Mouse (Mus musculus) heart, embryonic 15.5 days (tissue): ENCODE measurements around the gene Rbfox1. TPM values are rescaled to one million over a fixed set of nuclear protein-coding genes. Genes with fewer than 3 reads are reported as not detected.

Experiments
- ATAC-seq: fragments of 200-750 bp; cut with Nextera tagmentation; replicated peaks from 2 replicates; pipeline ENCODE4 v1.8.0; 2017; ENCODE audit warnings: low read depth, moderate TSS enrichment; ENCODE audit not compliant: insufficient number of reproducible peaks, insufficient read depth, low FRiP score
- H3K27ac ChIP-seq: fragments of 300-500 bp; sonication (generic); 2 replicates; pipeline ENCODE4 v1.5.1; 2015; ENCODE audit warnings: mild to moderate bottlenecking, inconsistent platforms
- H3K27me3 ChIP-seq: fragments of 300-500 bp; sonication (generic); 2 replicates; pipeline ENCODE4 v1.6.1; 2015; ENCODE audit warnings: inconsistent platforms
- H3K36me3 ChIP-seq: fragments of 300-500 bp; sonication (generic); 2 replicates; pipeline ENCODE4 v1.6.1; 2015; ENCODE audit warnings: mild to moderate bottlenecking, inconsistent platforms
- H3K4me1 ChIP-seq: fragments of 300-500 bp; sonication (generic); replicated peaks from 2 replicates; pipeline ENCODE4 v1.6.1; 2015; ENCODE audit warnings: inconsistent platforms
- H3K4me2 ChIP-seq: fragments of 300-500 bp; sonication (generic); 2 replicates; pipeline ENCODE4 v1.6.1; 2015; ENCODE audit warnings: inconsistent platforms, mild to moderate bottlenecking, moderate library complexity
- H3K4me3 ChIP-seq: fragments of 300-500 bp; sonication (generic); 2 replicates; pipeline ENCODE4 v1.5.1; 2015; ENCODE audit warnings: mild to moderate bottlenecking, inconsistent platforms
- H3K9ac ChIP-seq: fragments of 300-500 bp; sonication (generic); 2 replicates; pipeline ENCODE4 v1.6.1; 2015; ENCODE audit warnings: mild to moderate bottlenecking, inconsistent platforms
- H3K9me3 ChIP-seq: fragments of 300-500 bp; sonication (generic); replicated peaks from 2 replicates; pipeline ENCODE4 v1.6.1; 2016; ENCODE audit warnings: inconsistent platforms
- WGBS: fragments of 180-500 bp; shearing (Covaris S2); methylation state at CpG from one replicate; pipeline ENCODE4 v1.1.7; 2015; ENCODE audit warnings: mixed read lengths; 5-methylcytosine and 5-hydroxymethylcytosine counted together
- polyA plus RNA-seq: library from polyadenylated mRNA; unstranded; fragments of >200 nt; fragmentation: Nextera tagmentation; extraction: Ambion mirVana; gene quantifications from 2 replicates; pipeline ENCODE4 v1.2.1, GENCODE M21; 2015

Gene Rbfox1
- polyA plus RNA-seq, 1 experiment from 2014 or later, result 4.9 TPM

- H3K4me2 ChIP-seq, result no peak overlapping the region
- no peak for ATAC-seq
- H3K9ac ChIP-seq, result no peak overlapping the region
- no peak overlapping the region for H3K4me3 ChIP-seq
- 86% methylated on average over 8 of the region's 8 CpGs for WGBS
- no peaks in the 10 kb centered on the region for H3K9me3 ChIP-seq
- peaks cover 6% of the 10 kb centered on the region; the same call in 1 of the 2 replicates for H3K4me1 ChIP-seq
- no peak overlapping the region for H3K27ac ChIP-seq
- no peaks in the 10 kb centered on the region for H3K27me3 ChIP-seq
- no peaks in the 10 kb centered on the region for H3K36me3 ChIP-seq
Observed at GRCm38 (mm10) chr16:7164153-7164737, 1279.1 kb downstream of the Rbfox1 start.

DNA sequence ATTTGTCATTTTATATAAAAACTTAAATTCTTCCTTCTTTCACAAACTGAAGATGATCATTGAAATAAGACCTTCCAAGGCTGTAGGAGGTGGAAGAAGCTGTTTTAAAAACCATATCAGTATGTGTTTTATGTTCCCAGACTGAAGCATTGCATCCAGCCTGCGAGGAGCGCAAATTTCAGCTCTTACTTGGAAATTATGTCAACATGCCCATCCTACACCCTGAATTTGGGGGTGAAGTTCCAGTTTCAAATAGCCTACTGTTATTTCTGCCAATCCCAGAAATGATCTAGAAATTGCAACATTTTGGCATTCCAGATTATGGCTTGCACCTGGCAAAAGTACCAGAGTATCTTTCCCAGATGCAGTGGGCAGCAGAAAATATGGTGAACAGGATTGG lies 1290.8 kb downstream of the Rbfox1 start:
- WGBS, result 93% methylated on average over 2 of the region's 2 CpGs
- Histone ChIP-seq H3K9me3 (no peaks in the 10 kb centered on the region), H3K4me1 (no peaks in the 10 kb centered on the region), H3K27me3 (no peaks in the 10 kb centered on the region), H3K27ac (no peak overlapping the region), H3K4me2 (no peak overlapping the region), H3K9ac (no peak overlapping the region), H3K36me3 (no peaks in the 10 kb centered on the region), H3K4me3 (no peak overlapping the region)
- ATAC-seq, result no peak

DNA sequence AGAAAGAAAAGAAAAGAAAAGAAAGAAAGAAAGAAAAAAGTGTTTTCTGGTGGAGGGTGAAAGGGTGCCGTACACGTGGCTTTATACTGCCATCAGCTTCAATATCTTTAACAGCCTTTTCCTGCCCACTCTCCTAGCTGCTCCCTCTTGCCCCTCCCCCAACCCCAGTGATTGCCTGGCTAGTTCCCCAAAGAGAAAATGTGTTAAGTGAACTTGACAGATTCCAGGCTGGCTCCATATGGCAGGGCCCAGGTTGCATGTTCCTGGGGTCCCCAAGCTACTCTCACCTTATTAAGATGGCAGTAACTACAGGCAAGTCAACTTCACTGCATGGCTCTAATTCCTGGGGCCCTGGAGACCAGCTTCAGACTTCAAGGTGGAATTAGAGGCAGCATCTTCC lies 1302.6 kb downstream of the Rbfox1 start:
- no peaks in the 10 kb centered on the region for H3K36me3 ChIP-seq
- H3K4me2 ChIP-seq, result no peak overlapping the region
- H3K9me3 ChIP-seq, result no peaks in the 10 kb centered on the region
- no peaks in the 10 kb centered on the region for H3K4me1 ChIP-seq
- no peak overlapping the region for H3K9ac ChIP-seq
- no peak for ATAC-seq
- WGBS, result 20% methylated on average over 2 of the region's 2 CpGs
- no peak overlapping the region for H3K27ac ChIP-seq
- no peak overlapping the region for H3K4me3 ChIP-seq
- H3K27me3 ChIP-seq, result no peaks in the 10 kb centered on the region

DNA sequence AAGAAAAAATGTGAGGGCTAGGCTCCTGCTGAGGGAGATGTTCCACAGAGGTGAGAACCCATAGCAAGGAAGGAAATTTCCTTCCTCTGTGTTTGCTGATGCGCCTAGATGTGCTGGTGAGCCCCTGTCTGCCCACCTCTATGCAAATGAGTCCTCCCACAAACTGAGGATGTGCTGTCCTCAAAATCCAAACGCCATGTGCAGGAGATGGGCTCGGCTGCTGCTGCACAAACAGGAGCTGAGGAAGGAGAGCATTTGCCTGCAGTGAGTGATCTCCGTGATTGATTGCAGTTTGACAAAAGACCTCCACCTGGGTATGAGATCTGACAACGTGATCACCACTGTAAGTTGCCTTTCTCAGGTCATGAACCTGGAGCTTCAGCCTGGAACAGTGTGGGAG lies 1308.4 kb downstream of the Rbfox1 start:
- Histone ChIP-seq H3K4me3 (no peak overlapping the region), H3K9me3 (no peaks in the 10 kb centered on the region), H3K27me3 (no peaks in the 10 kb centered on the region), H3K27ac (no peak overlapping the region), H3K4me1 (no peaks in the 10 kb centered on the region), H3K4me2 (no peak overlapping the region), H3K36me3 (no peaks in the 10 kb centered on the region), H3K9ac (no peak overlapping the region)
- no peak for ATAC-seq
- WGBS, result 61% methylated on average over 5 of the region's 5 CpGs

DNA sequence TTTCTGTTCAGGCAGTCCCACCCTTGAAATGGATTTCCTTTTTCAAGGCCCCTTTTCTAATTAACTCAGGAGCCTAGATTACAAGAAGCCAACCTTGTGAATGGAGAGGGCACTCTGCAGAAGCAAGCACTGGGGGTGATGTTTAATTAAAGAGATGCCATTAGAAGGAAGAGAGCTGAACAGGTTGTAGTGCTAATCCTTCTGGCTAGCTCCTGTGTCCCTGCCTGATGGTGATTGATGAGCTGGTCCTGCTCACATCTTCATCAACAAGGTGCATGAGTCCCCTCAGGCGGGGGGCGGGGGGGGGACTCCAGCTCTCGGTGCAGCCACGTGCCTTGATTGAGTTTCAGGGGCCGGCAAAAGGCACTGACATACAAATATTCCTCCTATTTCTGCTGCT lies 1312.8 kb downstream of the Rbfox1 start:
- no peaks in the 10 kb centered on the region for H3K9me3 ChIP-seq
- H3K27me3 ChIP-seq, result no peaks in the 10 kb centered on the region
- WGBS, result 84% methylated on average over 5 of the region's 5 CpGs
- H3K36me3 ChIP-seq, result no peaks in the 10 kb centered on the region
- no peak overlapping the region for H3K9ac ChIP-seq
- no peak overlapping the region for H3K4me3 ChIP-seq
- H3K4me1 ChIP-seq, result no peaks in the 10 kb centered on the region
- no peak overlapping the region for H3K27ac ChIP-seq
- no peak overlapping the region for H3K4me2 ChIP-seq
- no peak for ATAC-seq

- Histone ChIP-seq H3K4me3 (no peak overlapping the region), H3K9me3 (no peaks in the 10 kb centered on the region), H3K27me3 (no peaks in the 10 kb centered on the region), H3K4me1 (no peaks in the 10 kb centered on the region), H3K27ac (no peak overlapping the region), H3K4me2 (no peak overlapping the region), H3K36me3 (no peaks in the 10 kb centered on the region), H3K9ac (no peak overlapping the region)
- WGBS, result 73% methylated on average over 3 of the region's 3 CpGs
- ATAC-seq, result no peak
Observed at GRCm38 (mm10) chr16:7200239-7200638, 1315.1 kb downstream of the Rbfox1 start.

DNA sequence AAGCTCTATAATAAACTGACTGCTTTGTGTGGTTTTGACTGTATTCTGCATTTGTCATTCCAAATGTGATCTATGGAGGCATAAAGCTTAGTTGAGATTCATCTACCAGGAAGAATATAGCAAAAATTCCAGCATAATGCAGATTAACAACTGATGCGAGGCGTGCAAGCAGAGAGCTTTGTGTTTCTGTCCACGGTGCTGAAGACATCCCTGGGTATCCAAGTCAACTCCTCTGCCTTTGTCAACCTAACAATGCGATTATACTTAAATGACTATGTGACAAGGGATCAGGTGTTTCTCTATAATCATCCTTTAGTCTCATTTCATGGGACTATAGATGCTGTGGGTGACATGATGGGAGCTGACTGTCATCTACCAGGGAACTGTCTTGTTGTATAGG lies 1316.7 kb downstream of the Rbfox1 start:
- Histone ChIP-seq H3K4me1 (no peaks in the 10 kb centered on the region), H3K27me3 (no peaks in the 10 kb centered on the region), H3K27ac (no peak overlapping the region), H3K9me3 (no peaks in the 10 kb centered on the region), H3K36me3 (no peaks in the 10 kb centered on the region), H3K4me3 (no peak overlapping the region), H3K9ac (no peak overlapping the region), H3K4me2 (no peak overlapping the region)
- WGBS, result 52% methylated on average over 4 of the region's 4 CpGs
- no peak for ATAC-seq

GRCm38 (mm10) chr16:7206116-7206900 lies 1321.2 kb downstream of the Rbfox1 start:
- Histone ChIP-seq H3K4me3 (no peak overlapping the region), H3K4me2 (no peak overlapping the region), H3K9ac (no peak overlapping the region), H3K36me3 (no peaks in the 10 kb centered on the region), H3K4me1 (no peaks in the 10 kb centered on the region), H3K27me3 (no peaks in the 10 kb centered on the region), H3K9me3 (no peaks in the 10 kb centered on the region), H3K27ac (no peak overlapping the region)
- ATAC-seq, result no peak
- WGBS, result 74% methylated on average over 2 of the region's 2 CpGs

GRCm38 (mm10) chr16:7207599-7207998 lies 1322.4 kb downstream of the Rbfox1 start:
- Histone ChIP-seq H3K9ac (no peak overlapping the region), H3K4me1 (no peaks in the 10 kb centered on the region), H3K4me2 (no peak overlapping the region), H3K4me3 (no peak overlapping the region), H3K27ac (no peak overlapping the region), H3K9me3 (no peaks in the 10 kb centered on the region), H3K36me3 (no peaks in the 10 kb centered on the region), H3K27me3 (no peaks in the 10 kb centered on the region)
- 73% methylated on average over 2 of the region's 2 CpGs for WGBS
- no peak for ATAC-seq

GRCm38 (mm10) chr16:7212756-7213155 lies 1327.6 kb downstream of the Rbfox1 start:
- Histone ChIP-seq H3K27ac (no peak overlapping the region), H3K4me1 (no peaks in the 10 kb centered on the region), H3K9ac (no peak overlapping the region), H3K4me3 (no peak overlapping the region), H3K36me3 (no peaks in the 10 kb centered on the region), H3K4me2 (no peak overlapping the region), H3K9me3 (no peaks in the 10 kb centered on the region), H3K27me3 (no peaks in the 10 kb centered on the region)
- WGBS, result 52% methylated on average over 4 of the region's 4 CpGs
- ATAC-seq, result no peak

- H3K27ac ChIP-seq, result no peak overlapping the region
- no peaks in the 10 kb centered on the region for H3K9me3 ChIP-seq
- H3K9ac ChIP-seq, result no peak overlapping the region
- no peaks in the 10 kb centered on the region for H3K4me1 ChIP-seq
- H3K27me3 ChIP-seq, result no peaks in the 10 kb centered on the region
- ATAC-seq, result no peak
- no peak overlapping the region for H3K4me3 ChIP-seq
- no peak overlapping the region for H3K4me2 ChIP-seq
- WGBS, result 57% methylated on average over 2 of the region's 2 CpGs
- H3K36me3 ChIP-seq, result no peaks in the 10 kb centered on the region
Observed at GRCm38 (mm10) chr16:7223265-7223664, 1338.1 kb downstream of the Rbfox1 start.

GRCm38 (mm10) chr16:7226000-7226399 lies 1340.8 kb downstream of the Rbfox1 start:
- ATAC-seq, result no peak
- WGBS, result 81% methylated on average over 3 of the region's 3 CpGs

More at GRCm38 (mm10) chr16:7226000-7226399, 1340.8 kb downstream of the Rbfox1 start:
- no peak overlapping the region for H3K27ac ChIP-seq
- no peak overlapping the region for H3K4me2 ChIP-seq
- 0 out of 2 replicates have a peak, but pooled peaks cover 2% of the 10 kb centered on the region for H3K4me1 ChIP-seq
- no peaks in the 10 kb centered on the region for H3K27me3 ChIP-seq
- no peaks in the 10 kb centered on the region for H3K36me3 ChIP-seq
- no peak overlapping the region for H3K9ac ChIP-seq
- H3K9me3 ChIP-seq, result no peaks in the 10 kb centered on the region
- H3K4me3 ChIP-seq, result no peak overlapping the region
